Mouse (Mus musculus): ENCODE measurements around the gene Zfp286. TPM values are rescaled to one million over a fixed set of nuclear protein-coding genes. Genes with fewer than 3 reads are reported as not detected.

Zfp286 gene
- polyA plus RNA-seq, 1 experiment: 19.6 TPM

GRCm38 (mm10) chr11:62732022-62732387, 57.3 kb downstream of the Zfp286 start:
- H3K27ac ChIP-seq (ENCODE audit: insufficient read depth, low read length): 0 out of 2 replicates have a peak overlapping the region, but pooled peaks have one; percentile 9
- TF ChIP-seq POLR2A (IDR thresholded peaks at IDR 0.05; ENCODE audit: extremely low read depth, insufficient read depth, low read length) (no peak), CTCF (IDR thresholded peaks at IDR 0.05; ENCODE audit: extremely low read depth, insufficient read depth, low read length) (no peak)
- H3K4me1 ChIP-seq (ENCODE audit: control insufficient read depth, insufficient read depth, low read length): peaks cover 4% of the 10 kb centered on the region; the same call in 1 of the 2 replicates
- peak overlapping the region; percentile 94 for H3K4me3 ChIP-seq (ENCODE audit: insufficient read depth, low read length)

- no peak for TF ChIP-seq CTCF (IDR thresholded peaks at IDR 0.05; ENCODE audit: extremely low read depth, insufficient read depth, low read length)
- peak; percentile 64; the same call in 1 of the 2 replicates for TF ChIP-seq POLR2A (IDR thresholded peaks at IDR 0.05; ENCODE audit: extremely low read depth, insufficient read depth, low read length)
- Histone ChIP-seq H3K4me3 (ENCODE audit: insufficient read depth, low read length) (peak within 1 kb of the TSS; percentile 94), H3K4me1 (ENCODE audit: control insufficient read depth, insufficient read depth, low read length) (peaks cover 4% of the 10 kb centered on the region; the same call in 1 of the 2 replicates), H3K27ac (ENCODE audit: insufficient read depth, low read length) (peak within 1 kb of the TSS; percentile 55)
These were observed 57.8 kb downstream of the Zfp286 start, which contains the start of gene Zfp287 for GRCm38 (mm10) chr11:62731311-62732021. Gene Zfp287, minus strand, starts transcription at chr11:62731905.

- TF ChIP-seq CTCF (IDR thresholded peaks at IDR 0.05; ENCODE audit: extremely low read depth, insufficient read depth, low read length) (no peak), POLR2A (IDR thresholded peaks at IDR 0.05; ENCODE audit: extremely low read depth, insufficient read depth, low read length) (no peak)
- no peak overlapping the region for H3K27ac ChIP-seq (ENCODE audit: insufficient read depth, low read length)
- no peak overlapping the region for H3K4me3 ChIP-seq (ENCODE audit: insufficient read depth, low read length)
- peaks cover 4% of the 10 kb centered on the region; the same call in 1 of the 2 replicates for H3K4me1 ChIP-seq (ENCODE audit: control insufficient read depth, insufficient read depth, low read length)
These were observed 61.0 kb downstream of the Zfp286 start for GRCm38 (mm10) chr11:62728276-62728675.

GRCm38 (mm10) chr11:62710657-62711056, 78.6 kb downstream of the Zfp286 start:
- Histone ChIP-seq H3K27ac (ENCODE audit: insufficient read depth, low read length) (no peak overlapping the region), H3K4me1 (ENCODE audit: control insufficient read depth, insufficient read depth, low read length) (no peaks in the 10 kb centered on the region), H3K4me3 (ENCODE audit: insufficient read depth, low read length) (no peak overlapping the region)
- TF ChIP-seq POLR2A (IDR thresholded peaks at IDR 0.05; ENCODE audit: extremely low read depth, insufficient read depth, low read length) (no peak), CTCF (IDR thresholded peaks at IDR 0.05; ENCODE audit: extremely low read depth, insufficient read depth, low read length) (no peak)

- no peaks in the 10 kb centered on the region for H3K4me1 ChIP-seq (ENCODE audit: control insufficient read depth, insufficient read depth, low read length)
- H3K4me3 ChIP-seq (ENCODE audit: insufficient read depth, low read length): no peak overlapping the region
- TF ChIP-seq CTCF (IDR thresholded peaks at IDR 0.05; ENCODE audit: extremely low read depth, insufficient read depth, low read length) (no peak), POLR2A (IDR thresholded peaks at IDR 0.05; ENCODE audit: extremely low read depth, insufficient read depth, low read length) (no peak)
- H3K27ac ChIP-seq (ENCODE audit: insufficient read depth, low read length): no peak overlapping the region
These were observed 81.0 kb downstream of the Zfp286 start for GRCm38 (mm10) chr11:62708252-62708651.

- Histone ChIP-seq H3K4me3 (ENCODE audit: insufficient read depth, low read length) (no peak overlapping the region), H3K4me1 (ENCODE audit: control insufficient read depth, insufficient read depth, low read length) (no peaks in the 10 kb centered on the region), H3K27ac (ENCODE audit: insufficient read depth, low read length) (no peak overlapping the region)
- TF ChIP-seq CTCF (IDR thresholded peaks at IDR 0.05; ENCODE audit: extremely low read depth, insufficient read depth, low read length) (no peak), POLR2A (IDR thresholded peaks at IDR 0.05; ENCODE audit: extremely low read depth, insufficient read depth, low read length) (no peak)
These were observed 83.1 kb downstream of the Zfp286 start for GRCm38 (mm10) chr11:62706141-62706540.

Other genes with a start within 250 kb of the Zfp286 start
- gene Ubb, start 238.3 kb downstream of the Zfp286 start, polyA plus RNA-seq (2012; rRNA removed): 3,210 and 3,262 TPM in 2 replicates
- gene Trpv2, start 215.0 kb downstream of the Zfp286 start, polyA plus RNA-seq (2012; rRNA removed): 23.4 and 23.5 TPM in 2 replicates
- 19.7 and 22.1 TPM in 2 replicates for gene Lrrc75a, start 140.9 kb downstream of the Zfp286 start, polyA plus RNA-seq (2012; rRNA removed)
- gene Mmgt2, start 140.8 kb downstream of the Zfp286 start, polyA plus RNA-seq (2012; rRNA removed): 36.2 and 39.3 TPM in 2 replicates
- gene Zfp287, start 57.6 kb downstream of the Zfp286 start, polyA plus RNA-seq (2012; rRNA removed): 13.2 and 13.6 TPM in 2 replicates
- gene Gm10428, start 36.4 kb downstream of the Zfp286 start, polyA plus RNA-seq (2012; rRNA removed): not detected in 2 replicates
- 1.6 TPM in 2 replicates for gene Trim16, start 30.8 kb upstream of the Zfp286 start, polyA plus RNA-seq (2012; rRNA removed)
- gene Fbxw10, start 57.6 kb upstream of the Zfp286 start, polyA plus RNA-seq (2012; rRNA removed): 0.58 and 0.93 TPM in 2 replicates
- gene Tvp23b, start 90.0 kb upstream of the Zfp286 start, polyA plus RNA-seq (2012; rRNA removed): 30.2 and 32.8 TPM in 2 replicates
- not detected in 2 replicates for gene Cdrt4, start 161.7 kb upstream of the Zfp286 start, polyA plus RNA-seq (2012; rRNA removed)